11 mouse cellular contexts compared by ENCODE assay signal in the genomic region with DNA sequence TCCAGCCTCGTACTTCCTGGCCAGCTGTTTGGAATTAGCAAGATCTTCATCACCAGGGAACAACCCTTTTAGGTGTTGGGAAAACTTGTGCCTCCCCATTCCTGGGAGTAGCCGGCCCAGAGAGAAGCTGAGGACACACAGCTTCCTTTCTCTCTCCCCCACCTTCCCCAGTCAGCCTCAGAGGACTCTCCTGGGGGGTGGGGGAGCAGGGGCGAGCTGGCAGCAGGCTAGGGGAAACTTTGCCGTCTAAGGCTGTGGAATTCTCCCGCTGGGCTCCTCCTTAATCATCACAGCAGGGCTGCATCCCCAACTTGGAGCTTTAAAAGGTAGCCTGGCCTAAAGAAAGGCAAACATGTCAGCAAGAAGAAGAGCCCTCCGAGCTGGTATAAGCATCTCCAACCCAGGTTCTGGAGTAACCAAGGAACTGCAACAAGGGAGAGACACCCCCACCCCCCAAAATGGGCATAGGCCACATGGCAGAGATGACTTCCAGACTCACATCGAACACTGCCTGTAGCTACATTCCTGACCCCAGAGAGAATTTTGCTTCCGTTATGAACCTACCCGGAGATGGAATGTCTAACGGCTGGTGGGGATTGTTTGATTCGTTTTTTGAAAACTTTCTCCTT. TPM values are rescaled to one million over a fixed set of nuclear protein-coding genes. Genes with fewer than 3 reads are reported as not detected.
DNase-seq lines count a peak whose midpoint lies in the region; ATAC-seq lines count a peak whose summit lies in the region.
"Had no signal": no experiment of that assay in that cellular context is flagged by ENCODE, and none has a peak within 500 bp of the region (broad histone marks: within the 10 kb centered on the region; RNA-seq: fewer than 3 reads in every experiment).

No protein-coding gene starts in this region.

- H3K4me3 ChIP-seq in liver, embryonic 13.5 days (replicated peaks) = no peak overlapping the region
- no peak overlapping the region for H3K4me3 ChIP-seq in liver, embryonic 11.5 days (ENCODE audit: low read depth, low read length)
- no peak overlapping the region for H3K4me3 ChIP-seq in heart, embryonic 16.5 days (ENCODE audit: low read length)
- H3K4me3 ChIP-seq: liver, embryonic 15.5 days had no signal

- no peak overlapping the region for H3K4me2 ChIP-seq in liver, embryonic 13.5 days
- no peak overlapping the region for H3K4me2 ChIP-seq in liver, embryonic 11.5 days
- H3K4me2 ChIP-seq in heart, embryonic 16.5 days (ENCODE audit: low read depth, low read length) = no peak overlapping the region
- H3K4me2 ChIP-seq: liver, embryonic 15.5 days had no signal

- no peaks in the 10 kb centered on the region for H3K27me3 ChIP-seq in liver, embryonic 13.5 days
- H3K27me3 ChIP-seq in liver, embryonic 11.5 days (replicated peaks; ENCODE audit: control insufficient read depth, insufficient read depth, low read length) = no peaks in the 10 kb centered on the region
- H3K27me3 ChIP-seq in heart, embryonic 16.5 days (ENCODE audit: control insufficient read depth, insufficient read depth, low read length) = no peaks in the 10 kb centered on the region
- H3K27me3 ChIP-seq: liver, embryonic 15.5 days; Patski had no signal

- H3K9me3 ChIP-seq in liver, embryonic 13.5 days (replicated peaks) = no peaks in the 10 kb centered on the region
- no peaks in the 10 kb centered on the region for H3K9me3 ChIP-seq in liver, embryonic 11.5 days (ENCODE audit: control insufficient read depth, low read length)
- no peaks in the 10 kb centered on the region for H3K9me3 ChIP-seq in heart, embryonic 16.5 days (replicated peaks; ENCODE audit: control insufficient read depth, low read length)
- H3K9me3 ChIP-seq: liver, embryonic 15.5 days had no signal

- ATAC-seq in liver, embryonic 13.5 days (ENCODE audit: low read depth) = no peak
- no peak for ATAC-seq in liver, embryonic 11.5 days (replicated peaks; ENCODE audit: low FRiP score)
- no peak for ATAC-seq in heart, embryonic 16.5 days (replicated peaks; ENCODE audit: extremely low read depth, insufficient read depth, low FRiP score)
- ATAC-seq: Patski had no signal

- no peak overlapping the region for H3K9ac ChIP-seq in liver, embryonic 13.5 days
- H3K9ac ChIP-seq in liver, embryonic 11.5 days (ENCODE audit: low read depth, low read length) = no peak overlapping the region
- H3K9ac ChIP-seq in heart, embryonic 16.5 days (ENCODE audit: low read length) = 0 out of 2 replicates have a peak overlapping the region, but pooled peaks have one; percentile 11
- H3K9ac ChIP-seq: liver, embryonic 15.5 days had no signal

- DNase-seq in liver, embryonic 13.5 days = no peak
- no peak for DNase-seq in liver, embryonic 11.5 days (ENCODE audit: low spot score)
- DNase-seq in embryo, embryonic 9.5 days (ENCODE audit: extremely low spot score) = peak; percentile 30
- DNase-seq in neural tube, embryonic 10.5 days (ENCODE audit: extremely low spot score, low spot score) = peak; percentile 38
- DNase-seq in thymus, adult 18-20 months = no peak
- no peak for DNase-seq in retina, postnatal 1 day
- DNase-seq: kidney, adult 11 months; thymus, adult 2 months had no signal

- peak overlapping the region; percentile 4; the same call in 1 of the 2 replicates for H3K27ac ChIP-seq in liver, embryonic 13.5 days
- H3K27ac ChIP-seq in liver, embryonic 11.5 days (ENCODE audit: low read depth, low read length) = no peak overlapping the region; the same call in 1 of the 2 replicates
- H3K27ac ChIP-seq in heart, embryonic 16.5 days (ENCODE audit: low read length) = peak overlapping the region; percentile 18; the same call in 1 of the 2 replicates
- H3K27ac ChIP-seq: liver, embryonic 15.5 days had no signal

- 70% methylated on average over 11 of the region's 11 CpGs for WGBS in liver, embryonic 13.5 days (ENCODE audit: insufficient replicate concordance)
- WGBS in liver, embryonic 11.5 days = 46% methylated on average over 11 of the region's 11 CpGs
- 15% methylated on average over 11 of the region's 11 CpGs for WGBS in heart, embryonic 16.5 days

- H3K4me1 ChIP-seq in liver, embryonic 13.5 days (replicated peaks) = peaks cover 59% of the 10 kb centered on the region
- peaks cover 13% of the 10 kb centered on the region for H3K4me1 ChIP-seq in liver, embryonic 11.5 days (replicated peaks; ENCODE audit: control insufficient read depth, insufficient read depth, low read length)
- H3K4me1 ChIP-seq in heart, embryonic 16.5 days (ENCODE audit: control insufficient read depth, insufficient read depth, low read length) = peaks cover 27% of the 10 kb centered on the region

- H3K36me3 ChIP-seq in liver, embryonic 13.5 days = peaks cover 88% of the 10 kb centered on the region
- no peaks in the 10 kb centered on the region for H3K36me3 ChIP-seq in liver, embryonic 11.5 days (ENCODE audit: control insufficient read depth, insufficient read depth, low read length)
- no peaks in the 10 kb centered on the region for H3K36me3 ChIP-seq in heart, embryonic 16.5 days (ENCODE audit: control insufficient read depth, insufficient read depth)

RNA-seq across cellular contexts. Expression of a gene that starts 33.8 kb away (rescaled TPM):
- 27.5 and 28.8 TPM in 2 replicates for polyA plus RNA-seq in liver, embryonic 13.5 days (2015; fragmentation: Nextera tagmentation; extraction: Ambion mirVana)
- polyA plus RNA-seq in liver, embryonic 11.5 days (2014; fragmentation: Nextera tagmentation; extraction: Ambion mirVana) = 17.1 and 19.6 TPM in 2 replicates
- 10.3 and 11.0 TPM in 2 replicates for polyA plus RNA-seq in heart, embryonic 16.5 days (2015; fragmentation: Nextera tagmentation; extraction: Ambion mirVana)

Comparison
In these comparisons a context has a peak if more than half of its experiments do, and no peak if none do; other contexts are left out.
1. DNase-seq: peak in embryo, embryonic 9.5 days (single experiment) and neural tube, embryonic 10.5 days (single experiment); none in liver, embryonic 13.5 days (single experiment), liver, embryonic 11.5 days (single experiment), thymus, adult 18-20 months (0 of 2) and retina, postnatal 1 day (single experiment).